Mouse (Mus musculus) cerebellum, postnatal 14 days (tissue): Measurements from ENCODE around the gene Cnr2.
A peak's percentile ranks its signal among the peaks of the same experiment; 100 is the strongest.

ENCODE experiments used
- DNase-seq, 2 experiments: peaks; one replicate each; pipeline ENCODE4 v3.0.0; 2021; ENCODE audit warnings: mixed read lengths in 2 of 2

Gene Cnr2

GRCm38 (mm10) chr4:135895071-135895571 lies at the start of gene Cnr2:
Gene Cnr2 (plus strand): TSS chr4:135895394.
- no peak for DNase-seq

GRCm38 (mm10) chr4:135847581-135847980 lies 47.6 kb upstream of the Cnr2 start:
- no peak for DNase-seq

GRCm38 (mm10) chr4:135850411-135851095 lies 44.6 kb upstream of the Cnr2 start:
- peak; percentile 61 to 71 for DNase-seq

- no peak for DNase-seq
Observed at GRCm38 (mm10) chr4:135851942-135852341, 43.3 kb upstream of the Cnr2 start.

- no peak for DNase-seq
Observed at GRCm38 (mm10) chr4:135853987-135854546, 41.1 kb upstream of the Cnr2 start.

- DNase-seq: no peak
Observed at GRCm38 (mm10) chr4:135854630-135855029, 40.6 kb upstream of the Cnr2 start.

- no peak for DNase-seq
Observed at GRCm38 (mm10) chr4:135855080-135855479, 40.1 kb upstream of the Cnr2 start.

GRCm38 (mm10) chr4:135855536-135856222 lies 39.5 kb upstream of the Cnr2 start, which contains the start of gene Srsf10:
Gene Srsf10 (plus strand): TSS chr4:135855747.
- peak; percentile 97 to 98 for DNase-seq

GRCm38 (mm10) chr4:135856223-135857091 lies 38.7 kb upstream of the Cnr2 start:
- peak; percentile 70 to 78 for DNase-seq

- DNase-seq: no peak
Observed at GRCm38 (mm10) chr4:135857597-135858186, 37.5 kb upstream of the Cnr2 start.

GRCm38 (mm10) chr4:135868996-135869395 lies 26.2 kb upstream of the Cnr2 start:
- no peak for DNase-seq

GRCm38 (mm10) chr4:135870227-135871023 lies 24.8 kb upstream of the Cnr2 start:
- no peak for DNase-seq

GRCm38 (mm10) chr4:135872015-135872414 lies 23.2 kb upstream of the Cnr2 start:
- DNase-seq: no peak

- DNase-seq: peak in 1 of 2 experiments; percentile 31
Observed at GRCm38 (mm10) chr4:135872589-135873391, 22.4 kb upstream of the Cnr2 start.

GRCm38 (mm10) chr4:135873526-135874202 lies 21.5 kb upstream of the Cnr2 start, which contains the start of gene Pnrc2:
Gene Pnrc2 (minus strand): TSS chr4:135873850.
- DNase-seq: peak; percentile 90 to 91

- no peak for DNase-seq
Observed at GRCm38 (mm10) chr4:135874564-135875535, 20.3 kb upstream of the Cnr2 start.

GRCm38 (mm10) chr4:135875546-135875945 lies 19.6 kb upstream of the Cnr2 start:
- DNase-seq: no peak

- DNase-seq: peak in 1 of 2 experiments; percentile 41
Observed at GRCm38 (mm10) chr4:135875991-135876582, 19.1 kb upstream of the Cnr2 start.
